Mouse (Mus musculus) midbrain, embryonic 12.5 days (tissue): ENCODE measurements around the gene Zfp787. TPM values are rescaled to one million over a fixed set of nuclear protein-coding genes. Genes with fewer than 3 reads are reported as not detected.
"Not testable (repeated sequence)": the region's sequence is repeated elsewhere in the genome, so short reads cannot be mapped to it uniquely, and the experiment has no call there.

Experiments used
- ATAC-seq: fragments of 200-750 bp; cut with Nextera tagmentation; 2 replicates; pipeline ENCODE4 v1.8.0; 2017; ENCODE audit warnings: low read depth, moderate TSS enrichment, moderate library complexity; ENCODE audit not compliant: low FRiP score
- H3K27ac ChIP-seq: fragments of 300-500 bp; sonication (generic); replicated peaks from 2 replicates; pipeline ENCODE4 v1.5.1; 2016; ENCODE audit warnings: mild to moderate bottlenecking
- H3K27me3 ChIP-seq: fragments of 300-500 bp; sonication (generic); 2 replicates; pipeline ENCODE4 v1.6.1; 2016; ENCODE audit warnings: mild to moderate bottlenecking
- H3K36me3 ChIP-seq: fragments of 300-500 bp; sonication (generic); 2 replicates; pipeline ENCODE4 v1.6.1; 2016
- H3K4me1 ChIP-seq: fragments of 300-500 bp; sonication (generic); 2 replicates; pipeline ENCODE4 v1.6.1; 2016
- H3K4me2 ChIP-seq: fragments of 300-500 bp; sonication (generic); replicated peaks from 2 replicates; pipeline ENCODE4 v1.6.1; 2016; ENCODE audit warnings: mild to moderate bottlenecking, moderate library complexity
- H3K4me3 ChIP-seq: fragments of 300-500 bp; sonication (generic); 2 replicates; pipeline ENCODE4 v1.5.1; 2016; ENCODE audit warnings: mild to moderate bottlenecking
- H3K9ac ChIP-seq: fragments of 300-500 bp; sonication (generic); replicated peaks from 2 replicates; pipeline ENCODE4 v1.6.1; 2016; ENCODE audit warnings: mild to moderate bottlenecking, moderate library complexity
- H3K9me3 ChIP-seq: fragments of 300-500 bp; sonication (generic); 2 replicates; pipeline ENCODE4 v1.6.1; 2016; ENCODE audit warnings: mild to moderate bottlenecking
- WGBS: fragments of 180-500 bp; shearing (Covaris S2); methylation state at CpG from one replicate; pipeline ENCODE4 v1.1.7; 2016; 5-methylcytosine and 5-hydroxymethylcytosine counted together
- polyA plus RNA-seq: library from polyadenylated mRNA; unstranded; fragments of >200 nt; fragmentation: Nextera tagmentation; extraction: Ambion mirVana; gene quantifications from 2 replicates; pipeline ENCODE4 v1.2.1, GENCODE M21; 2016

Gene Zfp787
- polyA plus RNA-seq, 1 experiment from 2014 or later = 33.1 TPM

DNA sequence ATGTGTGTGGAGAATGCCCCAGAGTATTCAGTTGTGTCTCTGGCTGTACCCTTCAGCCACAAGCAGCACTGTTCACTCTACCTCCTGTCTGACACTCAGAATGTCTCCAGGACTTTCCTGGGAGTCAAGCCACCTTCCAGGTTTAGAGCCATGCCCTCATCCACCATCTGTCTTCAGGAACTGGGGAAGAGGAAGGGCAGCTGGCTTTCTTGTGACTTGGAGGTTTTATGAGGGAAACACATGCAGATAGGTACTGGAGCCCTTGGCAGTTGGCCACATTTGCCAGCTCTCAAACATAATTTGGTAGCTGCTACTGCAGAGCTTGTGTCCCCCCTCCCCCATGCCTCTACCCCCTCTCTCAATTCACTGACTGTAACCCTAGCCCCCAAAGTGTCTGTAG lies 23.2 kb upstream of the Zfp787 start:
- no peak for ATAC-seq
- Histone ChIP-seq H3K27ac (no peak overlapping the region), H3K9ac (no peak overlapping the region), H3K4me1 (no peaks in the 10 kb centered on the region), H3K27me3 (no peaks in the 10 kb centered on the region), H3K4me2 (no peak overlapping the region), H3K4me3 (no peak overlapping the region), H3K36me3 (peaks cover 31% of the 10 kb centered on the region), H3K9me3 (no peaks in the 10 kb centered on the region)

DNA sequence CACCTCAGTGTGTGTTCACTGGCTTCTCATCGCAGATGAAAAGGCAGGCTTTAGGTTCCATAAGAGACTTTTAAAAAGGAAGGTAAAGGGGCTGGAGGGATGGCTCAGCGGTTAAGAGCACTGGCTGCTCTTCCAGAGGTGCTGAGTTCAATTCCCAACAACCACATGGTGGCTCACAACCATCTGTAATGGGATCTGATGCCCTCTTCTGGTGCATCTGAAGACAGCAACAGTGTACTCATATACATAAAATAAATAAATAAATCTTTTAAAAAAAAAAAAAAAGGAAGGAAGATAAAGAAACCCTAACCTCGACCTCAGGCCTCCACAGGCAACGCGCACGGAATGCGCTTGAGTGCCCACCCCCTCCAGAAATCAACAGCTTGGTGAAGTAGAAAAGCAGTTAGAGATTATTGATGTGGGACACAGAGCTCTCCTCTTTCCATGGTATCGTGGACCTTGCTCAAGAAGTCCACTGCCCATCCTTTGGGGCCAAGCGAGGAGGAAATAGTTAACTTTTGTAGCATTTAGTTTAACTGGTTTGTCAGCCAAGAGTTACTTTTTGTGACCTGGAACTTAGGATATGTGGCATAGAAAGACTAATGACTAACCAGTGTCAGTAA lies 18.7 kb upstream of the Zfp787 start:
- Histone ChIP-seq H3K36me3 (peaks cover 14% of the 10 kb centered on the region), H3K4me1 (peaks cover 16% of the 10 kb centered on the region)
- 84% methylated on average over 9 of the region's 9 CpGs for WGBS
- H3K9ac ChIP-seq, H3K27ac ChIP-seq, H3K27me3 ChIP-seq, H3K4me2 ChIP-seq, H3K4me3 ChIP-seq, H3K9me3 ChIP-seq, ATAC-seq: not testable (repeated sequence)

DNA sequence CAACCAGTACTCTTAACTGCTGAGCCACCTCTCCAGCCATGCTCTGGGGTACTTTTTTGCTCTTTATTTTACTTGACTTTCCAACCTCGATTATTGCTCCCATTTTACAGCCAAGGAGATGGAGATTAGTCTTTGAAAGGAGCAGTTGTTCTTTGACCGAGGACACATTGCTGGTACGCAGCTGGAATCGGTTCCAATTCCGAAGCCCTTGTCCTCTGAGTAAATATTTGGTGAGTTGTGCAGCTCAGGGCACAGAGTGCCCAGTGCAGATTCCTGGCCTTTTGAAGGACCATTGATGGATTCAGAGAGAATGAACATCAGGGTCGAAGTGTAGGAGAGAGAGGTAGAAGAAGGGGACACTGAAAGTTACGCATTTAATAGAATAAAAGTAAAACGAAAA lies 18.1 kb upstream of the Zfp787 start:
- Histone ChIP-seq H3K4me2 (no peak overlapping the region), H3K9me3 (no peaks in the 10 kb centered on the region), H3K36me3 (peaks cover 12% of the 10 kb centered on the region), H3K27ac (no peak overlapping the region), H3K4me1 (peaks cover 16% of the 10 kb centered on the region), H3K9ac (no peak overlapping the region), H3K27me3 (no peaks in the 10 kb centered on the region), H3K4me3 (no peak overlapping the region)
- no peak for ATAC-seq
- WGBS = 82% methylated on average over 8 of the region's 8 CpGs

DNA sequence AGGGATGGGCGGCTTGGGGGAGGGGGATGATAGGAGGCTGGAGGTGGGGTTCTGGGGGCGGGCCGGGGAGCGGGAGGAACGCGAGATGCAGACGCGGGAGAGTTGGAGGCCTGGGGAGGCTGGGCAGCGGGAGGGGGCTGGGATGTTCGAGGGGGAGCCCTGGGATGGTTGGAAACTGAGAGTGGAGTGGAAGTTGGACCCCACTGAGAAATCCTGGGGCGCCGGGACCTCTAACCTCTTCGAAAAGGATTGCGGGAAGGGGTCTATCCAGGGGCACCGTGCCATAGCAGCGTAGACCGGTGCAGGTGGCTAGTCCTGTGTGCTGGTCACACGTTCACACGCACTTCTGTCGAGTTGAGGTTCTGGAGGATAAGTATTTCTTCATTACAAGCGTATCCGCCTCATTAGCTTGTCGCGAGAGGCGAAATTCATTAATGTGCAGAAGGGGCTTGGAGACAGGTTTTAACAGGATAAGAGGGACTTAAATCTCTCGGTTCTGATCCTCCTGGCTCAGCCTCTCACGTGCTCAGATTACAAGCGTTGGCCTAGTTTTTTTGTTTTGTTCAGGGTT lies 17.0 kb upstream of the Zfp787 start:
- WGBS = under 1% methylated on average over 27 of the region's 28 CpGs
- ATAC-seq = peak; percentile 50
- Histone ChIP-seq H3K4me1 (peaks cover 16% of the 10 kb centered on the region), H3K9ac (peak overlapping the region; percentile 80), H3K4me3 (peak overlapping the region; percentile 72), H3K27ac (peak overlapping the region; percentile 79; the same call in 1 of the 2 replicates), H3K27me3 (no peaks in the 10 kb centered on the region), H3K4me2 (peak overlapping the region; percentile 73), H3K9me3 (no peaks in the 10 kb centered on the region), H3K36me3 (0 out of 2 replicates have a peak, but pooled peaks cover 4% of the 10 kb centered on the region)

DNA sequence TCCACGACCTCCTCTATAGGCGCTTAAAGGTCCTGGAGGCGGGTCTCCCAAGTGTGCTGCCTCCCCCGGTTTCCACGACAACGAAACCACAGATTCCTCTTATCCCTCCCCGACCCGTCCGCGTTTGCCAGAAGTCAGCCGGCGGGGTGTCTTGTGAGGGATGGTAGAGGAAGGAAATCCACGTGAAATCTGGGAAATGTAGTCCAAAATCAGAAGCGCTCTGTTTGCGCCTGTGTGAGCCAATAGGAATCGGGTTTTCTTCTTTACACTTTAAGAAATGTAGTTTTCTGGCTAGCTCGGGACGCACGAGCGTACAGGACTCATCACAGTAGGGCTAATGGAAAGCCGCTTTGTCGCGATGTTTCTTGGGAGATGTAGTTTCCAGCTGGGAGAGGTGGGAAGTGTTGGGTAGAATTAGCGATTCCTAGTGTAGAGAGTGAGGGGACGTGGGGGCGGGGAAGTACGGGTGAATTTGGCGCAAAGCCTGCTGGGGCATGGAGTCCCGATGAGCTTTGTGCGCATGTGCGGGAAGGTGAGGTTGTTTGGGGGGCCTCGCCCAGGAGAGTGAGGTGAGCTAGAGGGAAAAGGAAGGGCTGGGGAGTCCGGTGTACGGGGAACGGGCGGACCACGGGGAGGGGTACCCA lies 16.3 kb upstream of the Zfp787 start, which contains the start of gene Zfp444:
TSS of gene Zfp444 (plus strand) at position 221 of the 644 bp plus-strand sequence.
- peak within 1 kb of the TSS; percentile 80 for H3K9ac ChIP-seq
- H3K36me3 ChIP-seq = 0 out of 2 replicates have a peak, but pooled peaks cover 4% of the 10 kb centered on the region
- no peaks in the 10 kb centered on the region for H3K27me3 ChIP-seq
- under 1% methylated on average over 37 of the region's 37 CpGs for WGBS
- H3K4me3 ChIP-seq = peak within 1 kb of the TSS; percentile 72
- H3K4me2 ChIP-seq = peak within 1 kb of the TSS; percentile 73
- peak within 1 kb of the TSS; percentile 79 for H3K27ac ChIP-seq
- peaks cover 16% of the 10 kb centered on the region for H3K4me1 ChIP-seq
- ATAC-seq = peak; percentile 98
- H3K9me3 ChIP-seq = no peaks in the 10 kb centered on the region

DNA sequence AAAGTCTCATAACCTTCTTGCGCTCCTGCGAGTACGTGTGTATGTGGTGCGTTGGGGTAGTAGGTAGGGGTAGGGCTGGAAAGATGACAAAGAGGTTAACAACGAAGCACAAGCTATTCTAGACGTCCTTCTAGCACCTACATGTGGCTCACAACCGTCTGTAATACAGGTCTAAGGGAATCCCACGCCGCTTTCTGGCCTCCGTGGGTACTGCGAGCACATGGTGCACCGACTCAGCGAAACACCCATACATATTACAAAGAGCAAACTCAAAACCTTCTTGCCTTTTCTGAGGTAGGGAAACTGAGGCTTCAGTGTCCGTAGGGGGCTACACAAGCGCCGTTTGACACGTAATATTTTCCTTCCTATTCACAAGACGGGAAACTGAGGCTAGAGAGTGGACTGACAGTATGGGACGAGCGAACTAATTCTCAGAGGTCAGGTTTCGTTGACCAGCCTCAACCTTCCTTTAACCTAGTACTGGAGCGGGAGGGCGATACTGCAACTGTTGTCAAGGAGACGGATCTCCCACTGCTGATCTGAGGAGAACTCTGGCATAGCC lies 15.7 kb upstream of the Zfp787 start:
- Histone ChIP-seq H3K27me3 (no peaks in the 10 kb centered on the region), H3K9ac (peak overlapping the region; percentile 55), H3K4me3 (peak overlapping the region; percentile 72), H3K27ac (peak overlapping the region; percentile 79), H3K4me1 (peaks cover 16% of the 10 kb centered on the region), H3K36me3 (0 out of 2 replicates have a peak, but pooled peaks cover 4% of the 10 kb centered on the region), H3K9me3 (no peaks in the 10 kb centered on the region), H3K4me2 (peak overlapping the region; percentile 73)
- under 1% methylated on average over 24 of the region's 24 CpGs for WGBS
- ATAC-seq = peak; percentile 20

DNA sequence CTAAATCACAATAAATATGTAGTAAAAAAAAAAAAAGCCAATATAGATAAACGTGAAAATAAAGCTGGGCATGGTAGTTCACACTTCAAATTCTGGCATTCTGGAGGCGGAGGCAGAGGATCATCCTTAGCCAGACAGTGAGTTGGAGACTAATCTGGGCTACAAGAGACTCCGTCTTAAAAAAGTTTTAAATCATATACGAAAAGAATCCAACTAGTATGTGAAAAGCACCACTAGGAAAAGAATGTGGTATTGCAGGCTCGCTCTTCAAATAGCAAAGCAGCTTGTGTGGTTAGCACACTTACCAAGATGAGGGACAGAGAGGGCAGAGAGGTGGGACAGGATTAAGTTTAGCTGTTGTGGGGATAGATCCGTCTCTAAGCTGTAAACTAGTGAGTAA lies 15.1 kb upstream of the Zfp787 start:
- Histone ChIP-seq H3K9me3 (no peaks in the 10 kb centered on the region), H3K27me3 (no peaks in the 10 kb centered on the region), H3K9ac (peak overlapping the region; percentile 55), H3K4me2 (peak overlapping the region; percentile 73), H3K27ac (peak overlapping the region; percentile 79), H3K36me3 (0 out of 2 replicates have a peak, but pooled peaks cover 3% of the 10 kb centered on the region), H3K4me1 (peaks cover 16% of the 10 kb centered on the region), H3K4me3 (peak overlapping the region; percentile 72)
- 43% methylated on average over 6 of the region's 6 CpGs for WGBS
- no peak for ATAC-seq

DNA sequence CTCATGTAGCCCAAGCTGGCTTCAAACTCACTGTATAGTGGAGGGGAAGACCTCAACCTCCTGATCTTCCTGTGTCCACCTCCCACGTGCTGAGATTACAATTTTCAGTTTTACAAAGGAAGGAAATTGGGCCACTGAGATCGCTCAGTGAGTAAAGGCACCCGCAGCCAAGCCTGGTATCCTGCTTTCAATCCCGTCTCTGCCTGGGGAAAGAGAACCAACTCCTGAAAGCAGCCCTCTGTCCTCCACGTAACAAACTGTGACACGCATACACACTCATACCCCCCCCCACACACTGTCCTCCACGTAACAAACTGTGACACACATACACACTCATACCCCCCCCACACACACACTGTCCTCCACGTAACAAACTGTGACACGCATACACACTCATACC lies 14.6 kb upstream of the Zfp787 start:
- Histone ChIP-seq H3K36me3 (no peaks in the 10 kb centered on the region), H3K27me3 (no peaks in the 10 kb centered on the region), H3K9me3 (no peaks in the 10 kb centered on the region), H3K4me2 (no peak overlapping the region), H3K4me3 (no peak overlapping the region), H3K9ac (no peak overlapping the region), H3K4me1 (peaks cover 16% of the 10 kb centered on the region), H3K27ac (no peak overlapping the region)
- no peak for ATAC-seq
- WGBS = 88% methylated on average over 9 of the region's 9 CpGs

DNA sequence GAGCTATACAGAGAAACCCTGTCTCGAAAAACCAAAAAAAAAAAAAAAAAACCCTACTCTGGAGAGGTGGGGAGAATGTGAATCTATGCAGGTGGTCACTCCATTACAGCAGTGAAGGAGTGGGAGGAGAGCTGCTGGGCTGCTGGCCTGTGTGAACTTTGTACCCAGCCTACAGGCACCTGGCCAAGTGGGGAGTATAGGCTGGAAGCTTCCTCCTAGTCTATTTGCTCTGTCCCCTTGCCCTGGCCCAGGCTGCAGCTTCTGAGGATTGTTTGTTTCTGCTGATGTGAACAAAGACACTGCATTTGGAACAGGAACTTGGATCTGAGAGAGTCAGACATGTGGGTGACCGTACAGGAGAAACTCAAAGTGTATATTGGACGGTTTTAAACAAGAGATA lies 13.6 kb upstream of the Zfp787 start:
- Histone ChIP-seq H3K27ac (no peak overlapping the region), H3K4me2 (no peak overlapping the region), H3K4me1 (peaks cover 16% of the 10 kb centered on the region), H3K4me3 (no peak overlapping the region), H3K36me3 (no peaks in the 10 kb centered on the region), H3K9ac (no peak overlapping the region), H3K27me3 (no peaks in the 10 kb centered on the region), H3K9me3 (no peaks in the 10 kb centered on the region)
- 75% methylated on average over 3 of the region's 3 CpGs for WGBS
- no peak for ATAC-seq

DNA sequence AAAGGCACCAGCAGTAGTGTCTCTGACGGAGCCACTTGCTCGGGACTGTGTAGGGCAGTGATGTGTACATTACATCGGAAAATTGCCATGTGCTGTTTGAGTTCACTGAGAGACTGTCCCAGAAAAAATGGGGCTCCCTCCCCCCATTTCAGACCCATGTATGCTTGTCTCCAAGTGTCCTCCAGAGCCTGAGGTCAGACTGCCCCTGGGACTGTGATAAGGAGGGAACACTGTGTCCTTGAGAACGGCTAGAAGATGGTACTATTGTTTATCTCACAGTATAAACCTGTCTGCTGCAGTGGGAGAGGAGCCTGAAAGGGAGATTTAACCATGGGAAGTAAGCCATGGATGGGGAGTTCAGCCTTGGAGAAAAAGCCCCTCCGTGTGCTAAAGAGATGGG lies 8.9 kb upstream of the Zfp787 start:
- H3K9ac ChIP-seq = no peak overlapping the region
- ATAC-seq = no peak
- H3K36me3 ChIP-seq = no peaks in the 10 kb centered on the region
- H3K27me3 ChIP-seq = no peaks in the 10 kb centered on the region
- no peak overlapping the region for H3K4me3 ChIP-seq
- WGBS = 75% methylated on average over 5 of the region's 5 CpGs
- H3K27ac ChIP-seq = no peak overlapping the region
- no peaks in the 10 kb centered on the region for H3K9me3 ChIP-seq
- H3K4me1 ChIP-seq = no peaks in the 10 kb centered on the region
- no peak overlapping the region for H3K4me2 ChIP-seq

DNA sequence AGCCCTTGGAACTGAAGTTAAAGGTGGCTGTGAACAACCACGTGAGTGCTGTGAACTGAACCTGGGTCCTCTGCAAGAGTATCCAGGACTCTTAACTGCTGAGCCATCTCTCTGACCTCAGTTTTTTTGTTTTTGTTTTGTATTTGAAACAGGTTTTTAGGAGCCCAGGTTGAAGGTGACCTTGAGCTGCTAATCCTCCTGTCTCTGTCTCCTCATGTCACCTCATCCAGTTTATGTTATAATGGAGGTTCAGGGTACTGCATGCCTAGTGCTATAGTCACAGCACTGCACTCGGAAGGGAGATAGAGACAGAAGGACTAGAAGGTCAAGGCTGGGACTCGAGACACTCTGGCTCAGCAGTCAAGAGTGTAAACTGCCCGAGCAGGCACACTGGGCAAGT lies 6.4 kb upstream of the Zfp787 start:
- Histone ChIP-seq H3K9ac (no peak overlapping the region), H3K27ac (no peak overlapping the region), H3K4me3 (no peak overlapping the region), H3K4me2 (no peak overlapping the region), H3K9me3 (no peaks in the 10 kb centered on the region), H3K36me3 (no peaks in the 10 kb centered on the region), H3K27me3 (no peaks in the 10 kb centered on the region), H3K4me1 (no peaks in the 10 kb centered on the region)
- no peak for ATAC-seq
- WGBS = 81% methylated on average over 4 of the region's 4 CpGs

DNA sequence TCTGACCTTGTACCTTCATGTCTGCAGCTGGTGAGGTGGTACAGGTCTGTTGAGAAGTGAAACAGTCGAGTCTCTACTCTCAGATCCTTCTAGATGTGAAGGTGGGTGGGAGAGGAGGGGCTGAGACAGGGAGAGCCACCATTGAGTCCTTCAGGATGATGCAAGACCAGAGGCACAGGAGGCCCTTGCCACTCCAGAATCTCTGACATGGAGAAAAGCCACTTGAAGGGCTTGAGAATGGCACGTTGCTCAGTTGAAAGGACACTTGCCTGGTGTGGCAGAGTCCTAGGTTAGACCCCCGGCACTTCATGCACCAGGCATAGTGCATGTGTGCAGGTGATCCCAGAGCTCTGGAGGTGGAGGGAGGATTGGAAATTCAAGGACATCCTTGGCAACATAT lies 5.7 kb upstream of the Zfp787 start:
- WGBS = 57% methylated on average over 3 of the region's 3 CpGs
- Histone ChIP-seq H3K27ac (no peak overlapping the region), H3K4me1 (peaks cover 4% of the 10 kb centered on the region; the same call in 1 of the 2 replicates), H3K9ac (no peak overlapping the region), H3K27me3 (no peaks in the 10 kb centered on the region), H3K4me2 (no peak overlapping the region), H3K9me3 (no peaks in the 10 kb centered on the region), H3K36me3 (no peaks in the 10 kb centered on the region), H3K4me3 (no peak overlapping the region)
- no peak for ATAC-seq
